Mouse (Mus musculus) frontal cortex, postnatal 25 days (tissue): ENCODE measurements at regions not wholly inside any gene's neighbourhood (a gene's known extent, or its start where the extent isn't known, plus 50 kb on each side); places are given as distances from the start of the nearest gene placed in this dataset.
A peak's percentile ranks its signal among the peaks of the same experiment; 100 is the strongest.

Source experiments
- DNase-seq, 2 experiments: peaks; one replicate each; pipeline ENCODE4 v3.0.0; 2022; ENCODE audit warnings: low spot score in 2 of 2

GRCm38 (mm10) chr5:60599460-60600299 lies 1208.9 kb upstream of the G6pd2 start:
- no peak for DNase-seq

- DNase-seq, result no peak
Observed at GRCm38 (mm10) chr5:60600300-60600648, 1208.3 kb upstream of the G6pd2 start.

DNA sequence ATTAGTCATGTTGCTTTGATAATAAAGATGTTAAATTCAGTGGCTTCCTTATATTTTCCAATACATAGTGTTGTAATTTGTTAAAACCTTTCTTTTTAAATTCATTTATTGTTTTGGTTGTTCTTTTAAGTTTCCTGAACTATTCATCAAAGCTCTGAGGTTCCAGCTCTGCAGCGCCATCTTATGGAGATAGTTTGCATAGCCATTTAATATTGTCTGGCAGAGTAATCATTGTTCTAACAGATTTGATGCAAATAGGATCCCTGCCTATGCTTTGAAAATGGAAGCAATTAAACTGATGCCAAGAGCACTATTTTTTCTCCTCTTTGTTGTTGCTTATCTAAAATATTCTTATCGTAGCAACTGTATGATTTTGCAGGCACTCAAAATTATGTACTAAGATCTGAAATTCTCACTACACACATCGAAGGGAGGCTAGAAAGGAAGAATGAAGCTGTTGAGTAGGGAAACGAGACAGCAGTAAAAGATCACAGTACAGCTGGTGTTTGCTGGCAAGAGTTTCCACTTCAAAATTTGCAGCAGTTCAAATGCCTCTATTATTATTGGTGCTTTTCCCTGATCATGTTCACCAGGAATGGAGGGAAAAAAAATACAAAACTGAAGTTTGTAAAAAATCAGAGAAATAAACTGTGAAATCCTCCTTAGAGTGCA lies 1199.5 kb upstream of the G6pd2 start:
- DNase-seq, result peak in 1 of 2 experiments; percentile 18
